In the genomic region with DNA sequence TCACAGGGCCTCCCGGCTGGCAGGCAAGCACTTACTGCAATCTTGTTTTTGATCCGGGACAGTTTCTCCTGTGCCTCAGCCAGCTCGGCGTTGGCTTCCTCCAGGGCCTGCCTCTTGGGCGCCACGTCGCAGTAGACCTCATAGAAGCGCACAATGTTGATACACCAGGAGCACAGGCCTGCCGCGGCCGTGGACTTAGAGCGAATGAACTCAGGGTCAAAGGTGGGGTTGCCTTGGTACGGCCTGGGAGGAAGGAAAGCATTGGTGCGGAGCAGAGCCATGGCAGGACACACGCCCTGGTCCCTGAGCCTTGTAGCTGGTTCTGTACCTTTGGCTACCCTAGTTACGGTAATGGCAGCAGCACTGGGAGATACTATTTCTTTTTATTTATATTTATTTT, we compare ENCODE assay signal across 28 mouse cellular contexts.
DNase-seq lines count a peak whose midpoint lies in the region; ATAC-seq and TF ChIP-seq lines count a peak whose summit lies in the region.
"Had no signal": no experiment of that assay in that cellular context is flagged by ENCODE, and none has a peak within 500 bp of the region (broad histone marks: within the 10 kb centered on the region; RNA-seq: fewer than 3 reads in every experiment).

No protein-coding gene starts in this region.

- H3K9ac ChIP-seq in kidney, embryonic 16.5 days (replicated peaks; ENCODE audit: low read length): no peak overlapping the region
- H3K9ac ChIP-seq in liver, postnatal 0 days (replicated peaks): no peak overlapping the region
- H3K9ac ChIP-seq: embryonic facial prominence, embryonic 15.5 days; forebrain, embryonic 12.5 days; forebrain, postnatal 0 days; heart, embryonic 12.5 days; hindbrain, embryonic 13.5 days; midbrain, embryonic 13.5 days had no signal

- WGBS in kidney, embryonic 16.5 days: 67% methylated on average over 16 of the region's 16 CpGs
- 67% methylated on average over 16 of the region's 16 CpGs for WGBS in liver, postnatal 0 days (ENCODE audit: insufficient replicate concordance)

- no peak overlapping the region for H3K27ac ChIP-seq in kidney, embryonic 16.5 days (ENCODE audit: low read length)
- no peak overlapping the region for H3K27ac ChIP-seq in liver, postnatal 0 days (ENCODE audit: low read depth)
- H3K27ac ChIP-seq: embryonic facial prominence, embryonic 10.5 days; embryonic facial prominence, embryonic 15.5 days; forebrain, embryonic 12.5 days; heart, adult 2 months; hindbrain, embryonic 13.5 days; midbrain, embryonic 13.5 days had no signal

- ATAC-seq in kidney, embryonic 16.5 days (ENCODE audit: low FRiP score, low TSS enrichment): no peak
- peak; percentile 85 for ATAC-seq in liver, postnatal 0 days
- no peak for ATAC-seq in monocyte, adult 5-6 weeks (replicated peaks; ENCODE audit: insufficient number of reproducible peaks, low FRiP score, low TSS enrichment, poor library complexity, severe bottlenecking)
- ATAC-seq: activated CD4-positive, CD25-positive, alpha-beta regulatory T cell, adult 4 months; forebrain, postnatal 0 days; midbrain, embryonic 13.5 days had no signal

- peaks cover 7% of the 10 kb centered on the region for H3K4me1 ChIP-seq in kidney, embryonic 16.5 days (ENCODE audit: insufficient read depth, low read length)
- 0 out of 2 replicates have a peak, but pooled peaks cover 2% of the 10 kb centered on the region for H3K4me1 ChIP-seq in liver, postnatal 0 days (ENCODE audit: insufficient read depth)
- H3K4me1 ChIP-seq: forebrain, embryonic 12.5 days; heart, embryonic 12.5 days; hindbrain, embryonic 13.5 days; midbrain, embryonic 13.5 days had no signal

- H3K9me3 ChIP-seq in kidney, embryonic 16.5 days (ENCODE audit: low read length): no peaks in the 10 kb centered on the region
- no peaks in the 10 kb centered on the region for H3K9me3 ChIP-seq in liver, postnatal 0 days (ENCODE audit: low read length)
- H3K9me3 ChIP-seq: embryonic facial prominence, embryonic 10.5 days; embryonic facial prominence, embryonic 15.5 days; forebrain, embryonic 12.5 days; heart, embryonic 12.5 days; hindbrain, embryonic 13.5 days; megakaryocyte, embryonic 14.5 days; midbrain, embryonic 13.5 days had no signal

- H3K4me2 ChIP-seq in kidney, embryonic 16.5 days (replicated peaks; ENCODE audit: low read depth, low read length): no peak overlapping the region
- no peak overlapping the region for H3K4me2 ChIP-seq in liver, postnatal 0 days (ENCODE audit: low read depth, low read length)
- H3K4me2 ChIP-seq: embryonic facial prominence, embryonic 15.5 days; forebrain, embryonic 12.5 days; heart, embryonic 12.5 days; hindbrain, embryonic 13.5 days; midbrain, embryonic 13.5 days had no signal

- H3K4me3 ChIP-seq in kidney, embryonic 16.5 days (ENCODE audit: low read length): no peak overlapping the region
- no peak overlapping the region for H3K4me3 ChIP-seq in liver, postnatal 0 days (ENCODE audit: low read depth, low read length)
- H3K4me3 ChIP-seq: embryonic facial prominence, embryonic 10.5 days; embryonic facial prominence, embryonic 15.5 days; forebrain, embryonic 12.5 days; heart, adult 2 months; heart, embryonic 12.5 days; hindbrain, embryonic 13.5 days; megakaryocyte, embryonic 14.5 days; midbrain, embryonic 13.5 days had no signal

- DNase-seq in adrenal gland, adult 2 months: peak; percentile 14
- no peak for DNase-seq in adrenal gland, adult (ENCODE audit: inconsistent age in 2 of 2, low spot score in 1 of 2)
- DNase-seq in kidney, adult 18-20 months: peak; percentile 63
- DNase-seq in liver, postnatal 0 days: no peak
- no peak for DNase-seq in liver
- no peak for DNase-seq in thymus, postnatal 0 days (ENCODE audit: low spot score)
- DNase-seq: cerebellum, adult 8-10 months; cerebellum, postnatal 25 days; forebrain, postnatal 0 days; heart, adult 2 months; heart, postnatal 4 days; layer of hippocampus, postnatal 36 days; left cerebral cortex, postnatal 4 days; lung, postnatal 4 days; right cerebral cortex, postnatal 25 days; spleen, adult 18-20 months; thymus, adult 18-20 months; thymus, postnatal 36 days had no signal

- no peaks in the 10 kb centered on the region for H3K27me3 ChIP-seq in kidney, embryonic 16.5 days (ENCODE audit: insufficient read depth, low read length)
- no peaks in the 10 kb centered on the region for H3K27me3 ChIP-seq in liver, postnatal 0 days (ENCODE audit: insufficient read depth, low read length)
- H3K27me3 ChIP-seq: embryonic facial prominence, embryonic 15.5 days; forebrain, embryonic 12.5 days; heart, embryonic 12.5 days; hindbrain, embryonic 13.5 days; midbrain, embryonic 13.5 days had no signal

- H3K36me3 ChIP-seq in kidney, embryonic 16.5 days (ENCODE audit: insufficient read depth, low read length): no peaks in the 10 kb centered on the region
- H3K36me3 ChIP-seq in liver, postnatal 0 days (replicated peaks; ENCODE audit: insufficient read depth, low read length): no peaks in the 10 kb centered on the region
- H3K36me3 ChIP-seq: embryonic facial prominence, embryonic 15.5 days; forebrain, embryonic 12.5 days; heart, embryonic 12.5 days; midbrain, embryonic 13.5 days had no signal

- no peak for TF ChIP-seq CTCF in liver, postnatal 0 days (IDR thresholded peaks at IDR 0.05; ENCODE audit: low read depth)

- no peak for TF ChIP-seq EP300 in liver, postnatal 0 days (IDR thresholded peaks at IDR 0.05; ENCODE audit: low read depth)

Comparison
In these comparisons a context has a peak if more than half of its experiments do, and no peak if none do; other contexts are left out.
1. DNase-seq: peak in adrenal gland, adult 2 months (single experiment) and kidney, adult 18-20 months (single experiment); none in adrenal gland, adult (0 of 2), liver, postnatal 0 days (single experiment), liver (single experiment) and thymus, postnatal 0 days (single experiment).